Mouse (Mus musculus): ENCODE results near the gene Kif27.

The Kif27 gene

GRCm38 (mm10) chr13:58280528-58280927 lies 78.4 kb downstream of the Kif27 start:
- DNase-seq (ENCODE audit: low read depth, low spot score), result no peak

- no peak for DNase-seq (ENCODE audit: low read depth, low spot score)
Measured at GRCm38 (mm10) chr13:58276256-58276655, 82.7 kb downstream of the Kif27 start.

GRCm38 (mm10) chr13:58275599-58275998 lies 83.3 kb downstream of the Kif27 start, which contains the start of gene Gkap1:
Gene Gkap1, minus strand, starts transcription at chr13:58275699.
- no peak for DNase-seq (ENCODE audit: low read depth, low spot score)

GRCm38 (mm10) chr13:58275076-58275475 lies 83.8 kb downstream of the Kif27 start:
- no peak for DNase-seq (ENCODE audit: low read depth, low spot score)

- DNase-seq (ENCODE audit: low read depth, low spot score), result peak; percentile 70
Measured at GRCm38 (mm10) chr13:58274259-58274991, 84.5 kb downstream of the Kif27 start.

- DNase-seq (ENCODE audit: low read depth, low spot score), result peak; percentile 48
Measured at GRCm38 (mm10) chr13:58273411-58274258, 85.3 kb downstream of the Kif27 start.

GRCm38 (mm10) chr13:58266864-58267263 lies 92.1 kb downstream of the Kif27 start:
- DNase-seq (ENCODE audit: low read depth, low spot score), result no peak

GRCm38 (mm10) chr13:58263546-58263945 lies 95.4 kb downstream of the Kif27 start:
- no peak for DNase-seq (ENCODE audit: low read depth, low spot score)

GRCm38 (mm10) chr13:58261674-58262073 lies 97.2 kb downstream of the Kif27 start:
- no peak for DNase-seq (ENCODE audit: low read depth, low spot score)

- no peak for DNase-seq (ENCODE audit: low read depth, low spot score)
Measured at GRCm38 (mm10) chr13:58253268-58253667, 105.7 kb downstream of the Kif27 start.

GRCm38 (mm10) chr13:58248957-58249356 lies 110.0 kb downstream of the Kif27 start:
- no peak for DNase-seq (ENCODE audit: low read depth, low spot score)
